Mouse (Mus musculus): ENCODE data around the gene Gm4881.

Gm4881 gene

DNA sequence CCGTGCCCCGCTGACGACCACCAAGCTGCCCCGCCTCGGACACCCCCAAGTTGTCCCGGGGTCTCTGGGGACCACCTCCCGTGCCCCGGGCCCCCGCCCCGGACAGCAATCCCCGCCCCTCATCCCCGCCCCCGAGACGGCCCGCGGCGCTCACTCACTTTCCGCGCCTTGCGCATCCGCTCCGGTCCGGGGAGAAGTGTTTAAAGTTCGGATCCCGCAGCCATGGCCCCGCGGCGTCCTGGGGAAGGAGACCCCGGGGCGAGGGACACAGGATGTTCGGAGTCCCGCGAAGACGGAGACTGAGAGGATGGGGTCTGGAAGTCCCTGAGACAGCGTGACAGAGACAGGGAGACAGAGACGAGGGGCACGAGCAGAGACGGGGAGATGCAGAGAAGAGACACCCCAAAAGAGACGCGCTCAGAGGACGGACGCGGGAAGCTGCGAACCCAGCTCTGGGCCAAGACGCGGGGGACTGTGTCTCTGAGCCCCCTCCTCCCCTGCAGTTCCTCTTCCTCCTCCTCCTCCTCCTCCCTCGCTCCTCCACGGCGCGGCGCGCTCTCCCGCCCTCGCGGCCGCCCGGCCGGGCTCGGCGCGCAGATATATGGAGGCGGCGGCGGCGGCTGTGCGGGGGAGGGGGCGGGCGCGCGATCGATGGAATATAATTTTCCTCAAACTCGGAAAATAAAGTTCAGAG lies at the start of gene Gm4881:
Gene Gm4881 (minus strand): TSS at position 238 of the 694 bp plus-strand sequence.
- CTCF ChIA-PET: interaction anchor here (0.7 kb wide), 1 partner anchor 40 kb away, joined by 4 read pairs; no protein-coding TSS in a partner anchor

DNA sequence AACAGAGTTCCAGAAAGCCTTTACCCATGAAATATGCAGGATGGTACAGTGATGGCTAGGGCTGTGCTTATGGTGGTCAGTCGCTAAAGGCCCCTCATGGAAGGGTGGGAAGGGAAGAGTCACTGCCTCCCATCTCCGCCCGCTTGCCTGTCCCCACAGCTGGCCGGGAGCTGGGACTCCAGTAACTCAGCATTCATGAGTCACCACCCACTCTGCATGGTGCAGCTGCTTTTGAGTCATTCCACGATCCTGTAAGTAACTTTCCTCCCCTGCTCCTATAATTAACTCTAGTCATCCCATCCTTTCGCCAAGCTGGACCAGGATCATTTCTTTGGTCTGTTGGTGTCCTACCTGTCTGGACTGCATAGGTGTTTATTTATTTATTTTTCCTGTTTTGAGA lies 48.8 kb upstream of the Gm4881 start:
- CTCF ChIA-PET: interaction anchor here (0.5 kb wide), 1 partner anchor 109 kb away, joined by 8 read pairs; no protein-coding TSS in a partner anchor

DNA sequence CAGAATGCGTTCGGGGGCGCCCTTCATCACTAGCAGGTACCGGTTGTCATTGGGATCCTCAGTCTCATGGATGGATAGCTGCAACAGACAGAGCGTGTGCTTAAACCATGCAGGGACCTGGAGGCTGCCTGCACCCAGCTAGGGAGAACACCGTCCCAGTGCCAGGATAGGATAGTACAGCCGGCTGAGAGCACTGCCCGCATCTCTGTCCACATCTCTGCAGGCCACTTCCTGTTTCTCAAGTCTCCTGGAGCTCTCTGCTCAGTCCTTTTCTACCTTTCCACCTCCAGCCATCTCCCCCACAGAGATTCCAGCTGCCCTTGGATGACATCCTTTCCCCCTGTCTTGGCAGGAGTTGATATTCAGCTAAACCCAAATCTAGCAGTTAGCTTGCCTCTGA lies 46.2 kb upstream of the Gm4881 start:
- CTCF ChIA-PET: no interaction called here

DNA sequence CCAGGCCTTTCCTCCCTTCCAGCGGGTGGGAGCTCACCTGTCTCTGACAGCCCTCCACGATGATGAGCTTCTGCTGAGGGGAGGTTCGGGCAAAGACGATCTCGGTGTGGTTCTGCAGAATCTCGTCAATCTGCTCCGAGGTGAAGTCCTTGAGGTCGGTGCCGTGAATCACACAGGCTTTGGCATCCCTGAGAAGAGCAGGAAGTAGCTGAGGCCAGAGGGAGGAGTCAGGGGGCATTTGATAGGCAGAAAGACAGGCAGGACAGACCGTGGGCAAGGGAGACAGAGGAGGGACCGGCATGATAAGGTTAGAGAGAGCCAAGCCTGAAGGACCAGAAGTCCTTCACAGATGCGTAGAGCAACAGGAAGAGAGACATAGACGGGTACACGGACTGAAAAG lies 43.6 kb upstream of the Gm4881 start:
- CTCF ChIA-PET: no interaction called here

DNA sequence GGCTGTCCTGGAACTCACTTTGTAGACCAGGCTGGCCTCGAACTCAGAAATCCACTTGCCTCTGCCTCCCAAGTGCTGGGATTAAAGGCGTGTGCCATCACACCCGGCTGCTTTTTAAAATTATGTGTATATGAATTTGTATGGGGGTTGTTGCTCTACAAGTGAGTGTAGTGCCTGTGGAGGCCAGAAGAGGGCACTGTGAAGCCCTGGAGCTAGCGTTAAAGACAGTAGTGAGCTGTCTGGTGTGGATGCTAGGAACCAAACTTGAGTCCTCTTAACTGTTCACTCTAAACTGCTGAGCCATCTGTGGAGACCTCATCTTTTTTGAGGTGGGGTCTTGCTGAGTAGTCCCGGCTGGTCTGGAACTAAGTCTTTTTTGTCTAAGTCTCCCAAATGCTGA lies 41.5 kb upstream of the Gm4881 start:
- CTCF ChIA-PET: no interaction called here

DNA sequence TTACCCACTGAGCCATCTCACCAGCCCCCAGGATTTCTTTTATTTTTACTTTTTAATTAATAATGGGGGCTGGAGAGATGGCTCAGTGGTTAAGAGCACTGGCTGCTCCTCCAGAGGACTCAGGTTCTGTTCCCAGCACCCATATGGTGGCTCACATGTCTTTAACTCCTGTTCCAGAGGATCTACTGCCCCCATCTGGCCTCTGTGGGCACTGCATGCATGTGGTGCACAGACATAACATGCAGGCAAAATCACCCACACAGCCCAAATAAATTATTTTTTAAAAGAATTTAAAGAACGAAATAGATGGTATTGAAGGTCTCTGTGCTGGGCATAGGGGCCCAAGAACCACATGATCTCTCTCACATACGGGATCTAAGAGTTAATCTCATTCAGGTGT lies 40.0 kb upstream of the Gm4881 start:
- CTCF ChIA-PET: interaction anchor here (0.6 kb wide), 1 partner anchor 458 kb away, joined by 3 read pairs; no protein-coding TSS in a partner anchor

DNA sequence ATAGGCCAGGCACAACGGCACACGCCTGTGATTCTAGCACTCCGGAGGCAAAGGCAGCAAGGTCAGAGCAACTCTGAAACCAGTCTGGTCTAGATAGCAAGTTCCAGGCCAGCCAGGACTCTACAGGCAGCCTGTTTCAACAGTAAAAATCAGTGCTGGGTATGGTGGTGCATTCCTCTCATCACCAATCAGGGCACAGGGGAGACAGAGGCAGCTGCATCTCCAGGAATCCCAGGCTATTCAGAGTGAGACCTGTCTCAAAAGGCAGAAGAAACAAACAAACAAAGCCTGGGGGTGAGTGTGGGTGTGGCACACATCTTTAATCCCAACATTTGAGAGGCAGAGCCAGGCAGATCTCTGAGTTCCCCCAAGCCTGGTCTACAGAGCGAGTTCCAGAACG lies 39.1 kb upstream of the Gm4881 start:
- CTCF ChIA-PET: no interaction called here

DNA sequence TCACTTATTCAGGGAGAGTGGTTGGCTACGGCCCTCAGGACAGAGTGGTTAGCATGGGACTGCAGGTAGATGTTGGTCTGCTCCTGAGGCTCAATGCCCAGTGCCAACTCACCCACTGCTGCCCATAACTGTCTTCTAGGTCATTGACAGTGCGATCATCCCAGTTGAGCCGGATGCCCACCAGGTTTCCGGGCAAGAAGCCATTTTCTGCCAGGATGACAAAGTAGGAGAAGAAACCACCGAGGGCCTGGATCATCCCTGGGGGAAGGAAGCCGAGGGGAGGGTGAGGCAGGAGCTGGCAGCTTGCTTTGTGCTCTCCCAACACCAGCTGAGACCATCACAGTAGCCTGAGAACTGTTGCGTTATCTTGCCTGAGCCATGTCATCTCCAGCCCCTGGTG lies 36.1 kb upstream of the Gm4881 start:
- CTCF ChIA-PET: no interaction called here

DNA sequence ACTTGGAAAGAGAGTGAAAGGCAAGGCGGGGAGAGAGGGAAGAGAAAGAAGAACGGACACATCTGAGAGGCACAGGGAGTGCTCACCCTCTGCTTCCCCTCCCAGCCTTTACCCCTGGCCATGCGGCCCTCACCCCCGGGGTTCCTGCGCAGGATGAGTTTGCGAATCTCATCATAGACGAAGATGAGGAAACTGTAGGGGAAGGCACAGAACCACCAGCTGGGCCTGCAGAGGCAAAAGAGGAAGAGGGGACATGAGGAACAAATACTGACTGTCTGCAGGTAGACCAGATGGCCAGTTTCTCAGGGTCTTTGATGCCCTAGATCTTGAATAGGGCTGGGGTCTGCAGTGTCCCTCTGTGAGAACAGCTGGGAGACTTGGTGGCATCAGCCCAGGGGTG lies 34.5 kb upstream of the Gm4881 start:
- CTCF ChIA-PET: interaction anchor here (0.6 kb wide), 2 partner anchors 680 to 837 kb away, joined by 3 read pairs; partner anchors contain the start of genes Bckdha and Exosc5

DNA sequence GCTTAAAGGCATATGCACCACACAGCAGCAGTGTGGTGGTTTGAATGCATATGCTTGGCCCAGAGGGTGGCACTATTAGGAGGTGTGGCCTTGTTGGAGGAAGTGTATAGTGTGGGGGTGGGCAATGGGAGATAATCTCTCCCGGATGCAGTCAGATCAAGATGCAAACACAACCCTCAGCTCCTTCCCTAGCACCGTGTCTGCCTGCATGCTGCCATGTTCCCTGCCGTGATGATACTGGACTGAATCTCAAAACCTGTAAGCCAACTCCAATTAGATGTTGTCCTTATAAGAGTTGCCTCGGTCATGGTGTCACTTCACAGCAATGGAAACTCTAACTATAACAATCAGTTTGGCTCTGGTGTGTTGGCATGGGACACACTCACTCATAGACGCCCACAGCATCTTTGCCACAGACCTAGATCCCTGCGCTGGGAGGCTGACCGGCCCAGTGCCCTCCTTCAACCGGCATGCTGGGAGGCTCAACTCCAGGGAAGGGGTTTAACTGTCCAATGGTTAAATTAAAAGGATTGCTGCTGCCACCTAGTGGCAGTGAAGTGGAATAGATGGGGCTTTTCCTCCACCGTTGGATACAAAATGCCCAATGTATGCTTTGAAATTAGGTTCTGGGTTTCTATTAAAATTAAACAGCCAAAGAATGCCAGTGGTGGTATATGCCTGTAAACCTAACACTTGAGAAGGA lies 30.8 kb upstream of the Gm4881 start:
- CTCF ChIA-PET: interaction anchor here (1.1 kb wide), 1 partner anchor 159 kb away, joined by 6 read pairs; no protein-coding TSS in a partner anchor

DNA sequence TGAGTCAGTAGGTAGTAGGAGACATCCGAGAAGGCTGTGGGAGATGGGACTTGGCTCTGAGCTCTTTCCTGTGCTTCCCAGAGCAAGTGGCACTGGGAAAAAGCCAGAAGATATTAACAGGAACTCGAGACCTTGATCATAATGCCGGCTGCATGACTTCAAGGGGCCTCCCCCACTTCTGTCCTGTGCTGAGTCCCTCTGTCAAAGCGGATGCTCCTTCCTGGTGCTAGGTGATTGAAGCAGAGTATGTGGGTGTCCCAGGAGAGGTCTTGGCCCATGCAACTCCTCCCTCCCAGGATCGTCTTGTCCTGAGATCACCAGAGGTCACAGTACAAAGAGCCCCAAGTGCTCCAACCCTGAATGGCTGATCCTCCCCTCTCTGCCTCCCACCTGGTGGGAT lies 29.6 kb upstream of the Gm4881 start:
- CTCF ChIA-PET: interaction anchor here (1.0 to 1.4 kb wide), 3 partner anchors 89 to 157 kb away, joined by 4 to 8 read pairs (median 6); partner anchors contain the start of gene Rps19

DNA sequence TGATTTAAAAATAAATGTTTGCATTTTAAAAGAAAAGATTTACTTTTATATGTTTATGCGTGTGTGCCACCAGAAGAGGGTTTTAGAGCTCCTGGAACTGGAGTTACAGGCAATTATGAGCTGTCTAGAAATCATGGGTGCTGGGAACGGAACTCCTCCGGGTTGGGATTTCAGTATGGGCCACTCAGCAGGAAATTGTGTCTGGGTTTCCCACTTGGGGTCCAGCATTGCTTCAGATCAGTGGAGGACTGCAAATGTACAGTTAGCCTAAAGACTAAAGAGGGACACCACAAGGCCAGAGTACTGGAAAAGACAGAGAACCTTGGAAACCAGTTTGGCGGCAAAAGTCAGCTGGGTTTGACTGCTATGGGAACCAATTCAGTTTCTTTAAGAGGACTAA lies 28.9 kb upstream of the Gm4881 start:
- CTCF ChIA-PET: interaction anchor here (1.0 to 1.4 kb wide), 2 partner anchors 89 to 155 kb away, joined by 4 to 8 read pairs; partner anchors contain the start of gene Rps19

DNA sequence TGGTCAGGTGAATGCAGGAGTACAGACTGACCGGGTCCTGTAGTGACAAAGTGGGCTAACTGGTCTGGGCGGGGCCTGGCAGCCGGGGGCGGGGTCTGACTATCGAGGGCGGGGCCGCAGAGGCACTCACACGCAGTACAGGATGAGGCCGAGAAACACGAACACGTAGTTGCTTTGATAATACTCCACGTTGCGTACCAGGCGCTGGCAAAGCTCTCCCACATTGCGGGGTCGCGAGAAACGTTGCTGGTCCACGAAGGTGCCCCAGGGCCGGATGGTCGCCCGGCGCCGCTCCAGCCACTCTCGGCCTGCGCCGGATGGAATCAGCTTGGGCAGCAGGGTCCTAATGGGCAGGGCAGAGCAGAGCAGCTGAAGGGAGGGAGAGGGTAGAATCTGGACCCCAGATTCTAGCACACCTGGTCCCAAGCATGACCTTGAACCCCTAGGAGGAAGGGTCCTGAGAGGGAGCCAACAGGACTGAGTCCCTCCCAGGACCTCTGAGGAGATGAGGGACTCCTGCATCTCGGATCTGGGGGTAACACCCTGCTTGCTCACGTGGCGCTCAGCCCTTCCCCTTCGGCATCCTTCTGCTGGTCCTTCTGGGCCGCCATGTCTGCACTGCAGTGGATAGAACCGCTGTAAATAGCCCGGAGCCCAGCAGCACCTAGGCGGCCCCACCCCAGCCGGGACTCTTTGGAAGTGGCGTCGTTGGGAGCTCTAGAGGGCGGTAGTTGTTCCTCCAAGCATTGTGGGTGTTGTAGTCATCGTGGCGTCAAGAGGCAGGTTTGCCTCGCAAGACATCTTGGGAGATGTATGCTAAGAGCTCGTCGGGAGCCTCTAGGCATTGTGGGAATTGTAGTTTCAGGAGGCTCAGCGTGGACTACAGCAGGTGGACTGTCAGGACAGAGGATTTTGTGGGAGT lies 27.9 kb upstream of the Gm4881 start, which contains the start of gene Rabac1:
Gene Rabac1 (minus strand): TSS at position 783 of the 922 bp plus-strand sequence.
- CTCF ChIA-PET: interaction anchor here (0.9 to 1.4 kb wide), 2 partner anchors 125 to 154 kb away, joined by 3 to 8 read pairs; no protein-coding TSS in a partner anchor

DNA sequence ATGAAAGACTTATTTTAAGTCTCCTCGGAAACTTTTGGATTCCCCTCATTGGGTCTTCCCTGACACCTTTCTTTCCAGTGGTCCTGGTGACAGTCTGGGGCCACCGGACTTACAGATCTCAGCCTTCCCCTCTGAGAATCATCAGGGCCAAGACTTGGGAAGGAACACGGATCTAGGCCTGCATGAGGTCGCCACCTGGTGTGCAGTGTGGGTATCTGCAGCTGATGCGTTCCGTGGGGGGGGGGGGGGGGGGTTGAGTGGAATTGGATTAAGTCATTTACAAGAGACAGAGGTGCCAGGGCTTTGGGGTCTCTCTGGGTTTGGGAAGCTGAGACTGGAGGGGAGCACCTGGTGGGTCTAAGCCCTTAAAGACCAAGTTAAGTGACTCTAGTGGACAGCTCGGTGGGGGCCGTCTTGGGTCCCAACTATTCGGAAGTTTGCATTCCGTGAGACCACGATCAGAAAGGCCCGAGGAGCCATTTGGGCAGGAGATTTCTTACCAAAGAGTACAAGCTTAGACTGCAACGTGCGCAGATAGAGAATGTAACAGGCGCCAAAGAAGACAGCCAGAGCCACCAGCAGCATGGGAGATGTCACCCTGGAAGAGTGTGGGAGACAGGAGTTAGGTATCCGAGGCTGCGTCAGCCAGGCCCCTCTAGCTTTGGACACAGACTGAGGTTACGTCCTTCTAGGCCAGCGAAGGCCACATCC lies 27.1 kb upstream of the Gm4881 start:
- CTCF ChIA-PET: interaction anchor here (0.6 to 0.9 kb wide), 4 partner anchors 14 to 146 kb away, joined by 3 to 6 read pairs (median 4); no protein-coding TSS in a partner anchor

DNA sequence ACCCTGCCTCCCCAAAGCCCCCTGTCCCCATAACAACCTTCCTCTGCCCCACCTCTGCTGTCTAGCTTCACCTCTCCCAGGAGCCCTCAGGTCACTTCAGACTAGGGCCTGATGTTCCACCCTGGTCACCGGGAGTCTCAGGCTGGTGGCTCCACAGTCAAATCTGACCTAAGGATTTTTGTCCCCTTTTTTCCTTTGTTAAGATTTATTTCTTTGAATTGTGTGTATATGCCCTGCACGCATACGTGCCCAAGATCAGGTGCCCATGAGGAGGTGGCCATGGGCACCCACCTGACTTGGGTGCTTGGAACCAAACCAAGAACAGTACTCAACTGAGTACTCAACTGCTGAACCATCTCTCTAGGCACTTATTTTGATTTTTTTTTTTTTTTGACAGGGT lies 26.0 kb upstream of the Gm4881 start:
- CTCF ChIA-PET: no interaction called here

DNA sequence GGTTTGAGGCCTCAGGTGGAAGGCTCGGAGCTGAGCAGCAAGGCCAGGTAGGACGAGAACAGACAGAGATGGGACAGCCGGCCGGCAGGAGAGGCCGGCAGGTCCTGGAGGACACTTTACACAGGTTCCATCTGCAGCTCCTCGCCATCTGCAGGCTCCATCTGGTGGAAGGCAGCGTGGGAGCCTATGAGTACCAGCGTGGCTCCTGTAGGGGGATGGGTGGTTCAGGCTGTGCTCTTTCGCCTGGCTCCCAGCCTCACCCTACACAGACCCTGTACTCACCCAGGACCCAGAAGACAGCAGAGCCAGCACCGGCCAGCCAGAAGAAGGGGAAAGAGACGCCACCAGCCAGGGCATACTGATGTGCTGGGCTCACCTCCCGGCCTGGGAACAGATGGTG lies 25.5 kb upstream of the Gm4881 start:
- CTCF ChIA-PET: interaction anchor here (0.5 kb wide), 1 partner anchor 12 kb away, joined by 8 read pairs; no protein-coding TSS in a partner anchor

DNA sequence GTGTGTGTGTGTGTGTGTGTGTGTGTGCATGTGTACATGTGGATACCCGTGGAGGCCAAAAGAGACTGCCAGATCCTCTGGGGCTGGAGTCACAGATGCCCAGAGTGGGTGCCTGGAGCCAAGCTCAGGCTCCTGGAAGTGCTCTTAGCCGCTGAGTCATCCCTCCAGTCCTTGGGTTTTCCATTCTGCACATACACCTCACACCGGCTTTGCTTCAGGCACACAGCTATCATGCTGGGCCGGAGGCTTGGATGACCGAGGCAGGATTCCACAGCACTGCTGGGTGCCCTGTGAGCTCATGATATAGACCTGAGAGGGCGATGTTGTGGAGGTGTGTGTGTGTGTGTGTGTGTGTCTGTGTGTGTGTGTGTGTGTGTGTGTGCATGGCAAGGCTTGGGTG lies 24.2 kb upstream of the Gm4881 start:
- CTCF ChIA-PET: no interaction called here

DNA sequence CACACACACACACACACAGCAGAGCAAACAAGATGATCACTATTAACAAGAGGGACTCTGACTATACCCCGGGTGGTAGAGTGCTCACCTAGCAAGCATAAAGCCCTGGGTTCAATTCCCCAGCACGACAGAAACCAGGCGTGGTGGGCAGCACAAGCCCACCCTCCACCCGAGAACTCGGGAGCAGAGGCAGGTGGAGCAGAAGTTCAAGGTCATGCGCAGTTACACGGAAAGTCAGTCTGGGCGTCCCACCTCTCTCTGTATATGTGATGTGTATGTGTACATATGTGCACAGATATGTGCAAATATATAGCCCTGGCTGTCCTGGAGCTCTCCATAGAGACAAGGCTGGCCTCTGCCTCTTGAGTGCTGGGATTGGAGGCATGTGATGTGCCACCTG lies 23.7 kb upstream of the Gm4881 start:
- CTCF ChIA-PET: no interaction called here

DNA sequence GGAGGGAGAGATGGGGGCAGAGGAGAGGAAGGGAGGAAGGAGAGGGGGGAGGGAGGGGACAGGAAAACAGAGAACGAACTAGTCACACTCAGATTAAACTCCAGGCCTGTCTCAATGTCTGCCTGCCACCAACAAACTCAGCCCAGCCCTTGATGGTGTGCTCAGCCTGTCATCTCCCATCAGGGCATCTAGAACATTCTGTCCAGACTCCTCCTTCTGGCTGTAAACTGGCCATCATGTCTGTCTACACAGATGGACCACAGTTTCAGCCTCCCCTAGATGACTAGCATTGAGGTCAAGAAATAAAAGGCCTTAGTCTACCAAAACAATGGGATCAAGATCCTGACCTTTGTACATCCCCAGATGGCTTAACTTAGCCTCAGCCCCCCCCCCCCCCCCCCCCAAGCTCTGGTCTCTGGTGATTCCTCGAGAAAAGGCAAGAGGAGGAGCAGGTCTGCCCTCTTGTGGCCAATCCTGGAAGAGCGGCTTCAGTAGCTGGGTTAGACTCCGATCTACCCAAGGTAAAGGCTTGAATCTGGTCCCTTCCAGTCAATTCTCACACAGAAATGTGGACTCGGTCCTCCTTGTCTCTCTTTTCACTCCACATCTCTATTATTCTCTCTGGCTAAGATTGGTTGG lies 20.7 kb upstream of the Gm4881 start:
- CTCF ChIA-PET: interaction anchor here (0.6 to 1.7 kb wide), 4 partner anchors 9 to 350 kb away, joined by 4 to 17 read pairs (median 10); no protein-coding TSS in a partner anchor

DNA sequence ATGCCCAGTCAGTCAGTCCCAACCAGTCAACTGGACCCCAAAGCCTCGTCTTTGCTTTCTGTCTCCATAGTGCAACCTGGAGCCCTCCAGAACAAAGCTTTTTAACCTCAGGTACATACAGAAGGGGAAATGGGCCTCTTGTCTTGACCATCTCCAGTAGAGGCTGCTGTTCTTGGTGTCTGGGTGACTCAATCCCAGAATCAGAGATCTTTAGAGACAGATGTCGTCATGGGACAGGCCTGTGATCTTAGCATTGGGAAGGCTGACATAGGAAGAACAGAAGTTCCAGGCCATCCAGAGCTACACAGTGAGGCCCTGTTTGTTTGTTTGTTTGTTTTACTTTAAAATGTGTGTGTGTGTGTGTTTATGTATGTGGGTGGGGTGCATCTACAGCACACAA lies 20.0 kb upstream of the Gm4881 start:
- CTCF ChIA-PET: interaction anchor here (0.6 to 0.7 kb wide), 2 partner anchors 350 to 852 kb away, joined by 3 to 9 read pairs; no protein-coding TSS in a partner anchor

All from spleen, embryonic (tissue).